In genomic region chr19:46656151-46656840, GRCm38 (mm10) we compare ENCODE assay signal across 30 mouse cellular contexts. TPM values are rescaled to one million over a fixed set of nuclear protein-coding genes. Genes with fewer than 3 reads are reported as not detected.
DNase-seq lines count a peak whose midpoint lies in the region; ATAC-seq and TF ChIP-seq lines count a peak whose summit lies in the region.
"Had no signal": no experiment of that assay in that cellular context is flagged by ENCODE, and none has a peak within 500 bp of the region (broad histone marks: within the 10 kb centered on the region; RNA-seq: fewer than 3 reads in every experiment).

No protein-coding gene starts in this region.

- ATAC-seq in heart, embryonic 15.5 days (replicated peaks; ENCODE audit: insufficient number of reproducible peaks, insufficient read depth, low FRiP score, low read depth) = no peak
- ATAC-seq in hindbrain, embryonic 14.5 days (ENCODE audit: low FRiP score) = no peak
- ATAC-seq: CD4-positive, CD25-positive, alpha-beta regulatory T cell, adult 4 months; forebrain, embryonic 15.5 days; hindbrain, embryonic 16.5 days; inflammation-experienced regulatory T-cells, adult 6 months; intestine, postnatal 0 days; Patski had no signal

- no peaks in the 10 kb centered on the region for H3K27me3 ChIP-seq in heart, embryonic 15.5 days
- H3K27me3 ChIP-seq in hindbrain, embryonic 14.5 days (ENCODE audit: control insufficient read depth, insufficient read depth, low read length) = no peaks in the 10 kb centered on the region
- H3K27me3 ChIP-seq: embryonic facial prominence, embryonic 15.5 days; forebrain, embryonic 15.5 days; Patski had no signal

- H3K4me3 ChIP-seq in gastrocnemius, adult 2 months = no peak overlapping the region
- H3K4me3 ChIP-seq in heart, embryonic 15.5 days = no peak overlapping the region
- no peak overlapping the region for H3K4me3 ChIP-seq in bone marrow, adult 2 months (replicated peaks; ENCODE audit: control insufficient read depth, low read depth, low read length)
- no peak overlapping the region for H3K4me3 ChIP-seq in hindbrain, embryonic 14.5 days (replicated peaks; ENCODE audit: low read length)
- H3K4me3 ChIP-seq: embryonic facial prominence, embryonic 15.5 days; erythroblast, embryonic 14.5 days; forebrain, embryonic 10.5 days; forebrain, embryonic 15.5 days had no signal

- TF ChIP-seq CTCF in gastrocnemius, adult 2 months (IDR thresholded peaks at IDR 0.05) = no peak
- no peak for TF ChIP-seq CTCF in bone marrow, adult 2 months (IDR thresholded peaks at IDR 0.05; ENCODE audit: control insufficient read depth, insufficient read depth, low read length)

- no peak overlapping the region for H3K4me2 ChIP-seq in heart, embryonic 15.5 days
- H3K4me2 ChIP-seq in hindbrain, embryonic 14.5 days (replicated peaks) = no peak overlapping the region
- H3K4me2 ChIP-seq: embryonic facial prominence, embryonic 15.5 days; forebrain, embryonic 15.5 days; heart, embryonic 11.5 days had no signal

- intact Hi-C loops in gastrocnemius, adult 2 months (cut with DNase I) = loop anchor here (10.0 kb wide), 1 partner anchor 51 kb away; no protein-coding TSS in a partner anchor

- DNase-seq in gastrocnemius, adult 2 months = peak; percentile 15
- no peak for DNase-seq in gastrocnemius, postnatal 10 days
- no peak for DNase-seq in heart, adult 9 months (ENCODE audit: low spot score in 2 of 2)
- DNase-seq in ES-CJ7 (ENCODE audit: low read depth, low spot score) = peak; percentile 34
- DNase-seq in hindbrain, embryonic 14.5 days (ENCODE audit: low spot score) = no peak
- DNase-seq: adrenal gland, adult 8-10 months; adrenal gland, postnatal 36 days; B cell, adult 2 months; cerebellum, adult 11 months; cerebellum, adult 8-10 months; cerebellum, postnatal 14 days; embryo, embryonic 11 days; gastrocnemius, postnatal 14 days; kidney, adult 9 months had no signal

- H3K9me3 ChIP-seq in heart, embryonic 15.5 days (replicated peaks) = no peaks in the 10 kb centered on the region
- H3K9me3 ChIP-seq in hindbrain, embryonic 14.5 days (ENCODE audit: control insufficient read depth, low read length) = no peaks in the 10 kb centered on the region
- H3K9me3 ChIP-seq: embryonic facial prominence, embryonic 15.5 days; forebrain, embryonic 10.5 days; forebrain, embryonic 15.5 days had no signal

- peaks cover 59% of the 10 kb centered on the region for H3K36me3 ChIP-seq in heart, embryonic 15.5 days
- H3K36me3 ChIP-seq in hindbrain, embryonic 14.5 days (replicated peaks; ENCODE audit: control insufficient read depth, insufficient read depth) = peaks cover 47% of the 10 kb centered on the region

- H3K27ac ChIP-seq in gastrocnemius, adult 2 months = no peak overlapping the region
- peak overlapping the region; percentile 38; the same call in 1 of the 2 replicates for H3K27ac ChIP-seq in heart, embryonic 15.5 days
- peak overlapping the region; percentile 67; the same call in 1 of the 2 replicates for H3K27ac ChIP-seq in bone marrow, adult 2 months (ENCODE audit: control insufficient read depth, insufficient read depth, low read depth, low read length, poor library complexity)
- H3K27ac ChIP-seq in hindbrain, embryonic 14.5 days = no peak overlapping the region
- H3K27ac ChIP-seq: embryonic facial prominence, embryonic 15.5 days; forebrain, embryonic 10.5 days; forebrain, embryonic 15.5 days had no signal

- no peak for TF ChIP-seq POLR2A in bone marrow, adult 2 months (IDR thresholded peaks at IDR 0.05; ENCODE audit: borderline replicate concordance, control insufficient read depth, low read depth, low read length)

- 85% methylated on average over 21 of the region's 21 CpGs for WGBS in heart, embryonic 15.5 days
- 90% methylated on average over 21 of the region's 21 CpGs for WGBS in bone marrow, adult 2 months
- WGBS in hindbrain, embryonic 14.5 days = 96% methylated on average over 21 of the region's 21 CpGs

- H3K9ac ChIP-seq in heart, embryonic 15.5 days = no peak overlapping the region
- H3K9ac ChIP-seq in hindbrain, embryonic 14.5 days = no peak overlapping the region
- H3K9ac ChIP-seq: embryonic facial prominence, embryonic 15.5 days; forebrain, embryonic 15.5 days had no signal

- H3K4me1 ChIP-seq in heart, embryonic 15.5 days (replicated peaks) = peaks cover 15% of the 10 kb centered on the region
- peaks cover 4% of the 10 kb centered on the region; the same call in 1 of the 2 replicates for H3K4me1 ChIP-seq in bone marrow, adult 2 months (ENCODE audit: control insufficient read depth, insufficient read depth, low read length)
- no peaks in the 10 kb centered on the region for H3K4me1 ChIP-seq in hindbrain, embryonic 14.5 days (replicated peaks; ENCODE audit: control insufficient read depth, insufficient read depth, low read length)
- H3K4me1 ChIP-seq: embryonic facial prominence, embryonic 15.5 days; forebrain, embryonic 10.5 days; forebrain, embryonic 15.5 days had no signal

RNA-seq across cellular contexts. Expression of gene Cyp17a1, which starts 16.7 kb away (rescaled TPM):
- not detected for total RNA-seq in gastrocnemius, adult 2 months (2021)
- total RNA-seq in gastrocnemius, postnatal 10 days (2021) = not detected
- 0.89 and 1.2 TPM in 2 replicates for polyA plus RNA-seq in heart, embryonic 15.5 days (2015; fragmentation: Nextera tagmentation; extraction: Ambion mirVana)
- polyA plus RNA-seq in bone marrow, adult 2 months (2011; ENCODE audit: insufficient read depth, insufficient read length, low replicate concordance, missing spikeins) = not detected in 2 replicates
- not detected in 2 replicates for polyA plus RNA-seq in hindbrain, embryonic 14.5 days (2014; fragmentation: Nextera tagmentation; extraction: Ambion mirVana)
- total RNA-seq: common myeloid progenitor, adult 5-6 weeks; gastrocnemius, postnatal 14 days; heart, postnatal 25 days had no signal
- polyA plus RNA-seq: brain, embryonic 14.5 days; CD4-positive, CD25-positive, alpha-beta regulatory T cell, adult 4 months; embryonic facial prominence, embryonic 11.5 days; erythroblast, embryonic 14.5 days; forebrain, embryonic 10.5 days; forebrain, embryonic 15.5 days; hindbrain, embryonic 16.5 days; intestine, postnatal 0 days; Patski had no signal

RNA-seq across cellular contexts. Expression of gene Borcs7, which starts 33.4 kb away (rescaled TPM):
- 10 to 100 TPM; 12.1 to 12.2 TPM for total RNA-seq in gastrocnemius, adult 2 months (2021)
- total RNA-seq in gastrocnemius, postnatal 10 days (2021) = 10 to 100 TPM; 14.6 to 16.9 TPM
- 15.5 and 15.7 TPM in 2 replicates for polyA plus RNA-seq in heart, embryonic 15.5 days (2015; fragmentation: Nextera tagmentation; extraction: Ambion mirVana)
- 4.0 and 6.2 TPM in 2 replicates for polyA plus RNA-seq in bone marrow, adult 2 months (2011; ENCODE audit: insufficient read depth, insufficient read length, low replicate concordance, missing spikeins)
- 21.2 and 26.6 TPM in 2 replicates for polyA plus RNA-seq in hindbrain, embryonic 14.5 days (2014; fragmentation: Nextera tagmentation; extraction: Ambion mirVana)

RNA-seq across cellular contexts. Expression of gene As3mt, which starts 51.0 kb away (rescaled TPM):
- total RNA-seq in gastrocnemius, adult 2 months (2021) = 100 to 1,000 TPM in 1 of 2 experiments, 10 to 100 TPM in 1; 76.3 to 106 TPM
- 10 to 100 TPM; 66.4 to 71.2 TPM for total RNA-seq in gastrocnemius, postnatal 10 days (2021)
- polyA plus RNA-seq in heart, embryonic 15.5 days (2015; fragmentation: Nextera tagmentation; extraction: Ambion mirVana) = 43.3 and 48.3 TPM in 2 replicates
- polyA plus RNA-seq in bone marrow, adult 2 months (2011; ENCODE audit: insufficient read depth, insufficient read length, low replicate concordance, missing spikeins) = 3.9 and 8.5 TPM in 2 replicates
- 38.6 and 40.1 TPM in 2 replicates for polyA plus RNA-seq in hindbrain, embryonic 14.5 days (2014; fragmentation: Nextera tagmentation; extraction: Ambion mirVana)

RNA-seq across cellular contexts. Expression of gene Wbp1l, which starts 57.4 kb away (rescaled TPM):
- 100 to 1,000 TPM in 1 of 2 experiments, 10 to 100 TPM in 1; 65.4 to 101 TPM for total RNA-seq in gastrocnemius, adult 2 months (2021)
- 10 to 100 TPM; 38.3 to 41.6 TPM for total RNA-seq in gastrocnemius, postnatal 10 days (2021)
- polyA plus RNA-seq in heart, embryonic 15.5 days (2015; fragmentation: Nextera tagmentation; extraction: Ambion mirVana) = 51.6 and 58.6 TPM in 2 replicates
- polyA plus RNA-seq in bone marrow, adult 2 months (2011; ENCODE audit: insufficient read depth, insufficient read length, low replicate concordance, missing spikeins) = 15.8 and 29.3 TPM in 2 replicates
- 29.9 and 31.7 TPM in 2 replicates for polyA plus RNA-seq in hindbrain, embryonic 14.5 days (2014; fragmentation: Nextera tagmentation; extraction: Ambion mirVana)

Comparison
In these comparisons a context has a peak if more than half of its experiments do, and no peak if none do; other contexts are left out.
1. DNase-seq: peak in gastrocnemius, adult 2 months (single experiment) and ES-CJ7 (single experiment); none in gastrocnemius, postnatal 10 days (single experiment), heart, adult 9 months (0 of 2) and hindbrain, embryonic 14.5 days (single experiment).
2. H3K27ac ChIP-seq: peak in heart, embryonic 15.5 days (single experiment) and bone marrow, adult 2 months (single experiment); none in gastrocnemius, adult 2 months (single experiment) and hindbrain, embryonic 14.5 days (single experiment).